Mouse (Mus musculus): Measurements from ENCODE around the gene Adap2.

DNA sequence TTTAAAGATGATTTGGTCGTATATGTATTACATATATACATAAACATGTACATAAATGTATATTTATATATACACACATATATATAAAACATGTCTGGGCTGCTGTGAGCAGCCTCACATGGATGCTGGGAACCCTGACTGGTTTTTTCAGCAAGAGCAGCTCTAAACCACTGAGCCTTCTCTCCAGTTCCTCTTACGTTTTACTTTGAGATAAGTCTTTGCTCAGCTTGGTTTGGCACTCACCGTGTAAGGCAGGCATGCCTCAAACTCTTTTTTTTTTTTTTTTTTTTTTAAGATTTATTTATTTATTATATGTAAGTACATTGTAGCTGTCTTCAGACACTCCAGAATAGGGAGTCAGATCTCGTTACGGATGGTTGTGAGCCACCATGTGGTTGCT lies 3.3 kb upstream of the Adap2 start:
- TF ChIP-seq CTCF (IDR thresholded peaks at IDR 0.05; ENCODE audit: insufficient read depth, low read length) (no peak), POLR2A (IDR thresholded peaks at IDR 0.05; ENCODE audit: borderline replicate concordance, extremely low read depth, low read depth, low read length) (no peak)

All from lung, adult 2 months (tissue).